Comparison of ENCODE assay signal across 11 mouse cellular contexts in the genomic region with DNA sequence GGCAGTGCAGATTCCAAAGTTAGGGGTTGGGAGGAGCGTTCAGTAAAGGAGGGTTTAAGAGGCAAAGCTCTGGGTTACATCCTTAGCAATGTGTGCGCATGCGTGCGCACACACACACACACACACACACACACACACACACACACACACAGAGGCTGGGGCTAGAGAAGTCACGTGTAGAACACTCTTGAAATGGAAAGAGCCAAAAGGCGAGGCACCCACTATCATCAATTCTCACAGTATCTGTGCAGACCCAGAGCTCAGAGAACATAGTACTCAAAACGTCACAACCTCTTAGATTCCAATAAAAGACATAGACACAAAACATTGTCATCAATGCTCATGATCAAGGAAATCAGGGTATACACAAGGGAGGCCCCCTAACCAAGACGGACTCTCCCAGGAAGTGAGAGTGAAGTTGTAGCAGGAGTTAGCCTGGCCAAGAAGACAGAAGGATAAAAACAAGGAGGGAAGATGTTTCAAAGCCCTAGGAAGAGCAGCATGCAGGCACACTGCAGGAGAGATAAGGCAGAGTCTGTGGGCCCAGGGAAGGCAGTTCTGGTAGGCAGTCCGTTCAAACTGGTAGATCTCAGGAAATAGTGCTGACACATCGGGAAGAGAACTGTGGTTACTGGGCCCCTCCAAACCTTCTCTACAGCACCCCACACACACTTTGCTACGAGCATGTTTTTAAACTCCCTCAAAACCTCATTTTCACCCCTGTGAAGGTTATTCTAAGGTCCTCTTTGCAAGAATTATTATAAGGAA.
"Had no signal": no experiment of that assay in that cellular context is flagged by ENCODE, and none has a peak within 500 bp of the region (broad histone marks: within the 10 kb centered on the region; RNA-seq: fewer than 3 reads in every experiment).

No protein-coding gene starts in this region.

- H3K9ac ChIP-seq: intestine, embryonic 15.5 days; kidney, embryonic 15.5 days; limb, embryonic 12.5 days; lung, embryonic 15.5 days; midbrain, embryonic 12.5 days had no signal

- DNase-seq: kidney, adult 2 months; kidney, postnatal 14 days; lung, postnatal 14 days had no signal

- H3K27ac ChIP-seq: intestine, embryonic 15.5 days; kidney, embryonic 15.5 days; left cerebral cortex, adult 2 months; limb, embryonic 12.5 days; lung, embryonic 15.5 days; macrophage; midbrain, embryonic 12.5 days; stomach, postnatal 0 days had no signal

- H3K9me3 ChIP-seq: intestine, embryonic 15.5 days; kidney, embryonic 15.5 days; limb, embryonic 12.5 days; lung, embryonic 15.5 days; midbrain, embryonic 12.5 days had no signal

- H3K36me3 ChIP-seq: intestine, embryonic 15.5 days; kidney, embryonic 15.5 days; limb, embryonic 12.5 days; lung, embryonic 15.5 days; midbrain, embryonic 12.5 days had no signal

- H3K27me3 ChIP-seq: intestine, embryonic 15.5 days; kidney, embryonic 15.5 days; limb, embryonic 12.5 days; lung, embryonic 15.5 days had no signal

- ATAC-seq: intestine, embryonic 15.5 days had no signal

- H3K4me2 ChIP-seq: intestine, embryonic 15.5 days; kidney, embryonic 15.5 days; limb, embryonic 12.5 days; lung, embryonic 15.5 days; midbrain, embryonic 12.5 days had no signal

- H3K4me3 ChIP-seq: intestine, embryonic 15.5 days; kidney, embryonic 15.5 days; left cerebral cortex, adult 2 months; limb, embryonic 12.5 days; lung, embryonic 15.5 days; midbrain, embryonic 12.5 days had no signal
